Mouse (Mus musculus): ENCODE measurements around the gene Aig1. TPM values are rescaled to one million over a fixed set of nuclear protein-coding genes. Genes with fewer than 3 reads are reported as not detected.

Aig1 gene
- polyA plus RNA-seq, 1 experiment from 2014 or later = 22.6 TPM

GRCm38 (mm10) chr10:13713116-13713515 lies 155.7 kb downstream of the Aig1 start:
- Histone ChIP-seq H3K4me3 (ENCODE audit: low read depth, low read length) (no peak overlapping the region), H3K4me1 (ENCODE audit: control insufficient read depth, insufficient read depth, low read length) (no peaks in the 10 kb centered on the region), H3K9me3 (replicated peaks; ENCODE audit: control insufficient read depth, low read length) (no peaks in the 10 kb centered on the region), H3K9ac (replicated peaks; ENCODE audit: low read length) (no peak overlapping the region), H3K27me3 (ENCODE audit: control insufficient read depth, insufficient read depth, low read length) (no peaks in the 10 kb centered on the region), H3K36me3 (replicated peaks; ENCODE audit: control insufficient read depth, insufficient read depth, low read depth, low read length) (no peaks in the 10 kb centered on the region), H3K4me2 (ENCODE audit: low read depth, low read length) (no peak overlapping the region), H3K27ac (replicated peaks; ENCODE audit: low read depth, low read length) (no peak overlapping the region)
- 46% methylated on average over 2 of the region's 2 CpGs for WGBS
- peak; percentile 33 for DNase-seq (ENCODE audit: low spot score)
- no peak for ATAC-seq (replicated peaks; ENCODE audit: insufficient number of reproducible peaks, low FRiP score, low TSS enrichment, low read depth)

GRCm38 (mm10) chr10:13711281-13711829 lies 157.4 kb downstream of the Aig1 start:
- Histone ChIP-seq H3K4me2 (ENCODE audit: low read depth, low read length) (no peak overlapping the region), H3K9me3 (replicated peaks; ENCODE audit: control insufficient read depth, low read length) (no peaks in the 10 kb centered on the region), H3K9ac (replicated peaks; ENCODE audit: low read length) (no peak overlapping the region), H3K36me3 (replicated peaks; ENCODE audit: control insufficient read depth, insufficient read depth, low read depth, low read length) (no peaks in the 10 kb centered on the region), H3K4me3 (ENCODE audit: low read depth, low read length) (no peak overlapping the region), H3K27ac (replicated peaks; ENCODE audit: low read depth, low read length) (no peak overlapping the region), H3K27me3 (ENCODE audit: control insufficient read depth, insufficient read depth, low read length) (no peaks in the 10 kb centered on the region), H3K4me1 (ENCODE audit: control insufficient read depth, insufficient read depth, low read length) (no peaks in the 10 kb centered on the region)
- ATAC-seq (replicated peaks; ENCODE audit: insufficient number of reproducible peaks, low FRiP score, low TSS enrichment, low read depth) (no peak), DNase-seq (ENCODE audit: low spot score) (peak; percentile 53)
- 49% methylated on average over 8 of the region's 8 CpGs for WGBS

DNA sequence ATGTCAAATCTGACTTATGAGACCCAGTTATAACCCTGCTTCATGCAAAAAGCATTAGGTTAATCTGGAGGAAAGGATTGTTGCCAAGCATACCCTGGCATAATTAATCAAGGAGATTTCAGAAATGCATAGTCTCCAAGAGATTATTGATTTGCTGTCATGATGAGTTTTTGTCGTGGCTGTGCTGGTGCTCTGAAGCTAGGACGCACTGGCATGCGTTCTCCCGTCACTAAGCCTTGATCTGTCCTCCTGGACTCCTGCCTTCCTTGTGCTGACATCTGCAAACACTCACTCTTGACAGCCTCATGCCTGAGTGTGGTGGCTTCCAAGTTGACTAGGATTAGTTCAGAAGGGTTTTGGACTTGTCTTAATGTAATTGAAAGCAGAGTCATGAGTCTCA lies 163.0 kb downstream of the Aig1 start:
- 54% methylated on average over 4 of the region's 4 CpGs for WGBS
- DNase-seq (ENCODE audit: low spot score) = no peak
- Histone ChIP-seq H3K27ac (replicated peaks; ENCODE audit: low read depth, low read length) (no peak overlapping the region), H3K4me1 (ENCODE audit: control insufficient read depth, insufficient read depth, low read length) (no peaks in the 10 kb centered on the region), H3K27me3 (ENCODE audit: control insufficient read depth, insufficient read depth, low read length) (no peaks in the 10 kb centered on the region), H3K4me2 (ENCODE audit: low read depth, low read length) (no peak overlapping the region), H3K4me3 (ENCODE audit: low read depth, low read length) (no peak overlapping the region), H3K9me3 (replicated peaks; ENCODE audit: control insufficient read depth, low read length) (no peaks in the 10 kb centered on the region), H3K9ac (replicated peaks; ENCODE audit: low read length) (no peak overlapping the region), H3K36me3 (replicated peaks; ENCODE audit: control insufficient read depth, insufficient read depth, low read depth, low read length) (no peaks in the 10 kb centered on the region)
- no peak for ATAC-seq (replicated peaks; ENCODE audit: insufficient number of reproducible peaks, low FRiP score, low TSS enrichment, low read depth)

DNA sequence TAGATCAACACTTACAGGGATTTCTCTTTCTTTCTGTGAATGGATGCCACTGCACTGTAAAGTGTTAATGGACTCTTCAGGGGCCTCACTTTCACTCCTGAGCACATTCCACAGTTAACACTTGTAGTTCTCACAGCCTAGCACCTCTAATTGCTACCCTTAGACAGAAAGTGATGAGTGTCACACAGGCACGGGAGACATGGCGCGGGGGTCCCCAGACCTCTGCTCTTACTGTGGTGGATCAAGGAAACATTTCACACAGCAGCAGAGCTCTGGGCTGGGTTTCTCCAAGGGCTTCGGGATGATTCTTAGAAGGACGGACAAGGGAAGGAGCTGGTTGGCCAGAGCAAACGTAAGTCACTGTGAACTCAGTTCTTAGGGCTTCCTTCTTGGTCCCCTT lies 166.1 kb downstream of the Aig1 start:
- Histone ChIP-seq H3K4me3 (ENCODE audit: low read depth, low read length) (no peak overlapping the region), H3K4me2 (ENCODE audit: low read depth, low read length) (no peak overlapping the region), H3K27me3 (ENCODE audit: control insufficient read depth, insufficient read depth, low read length) (no peaks in the 10 kb centered on the region), H3K9me3 (replicated peaks; ENCODE audit: control insufficient read depth, low read length) (no peaks in the 10 kb centered on the region), H3K36me3 (replicated peaks; ENCODE audit: control insufficient read depth, insufficient read depth, low read depth, low read length) (no peaks in the 10 kb centered on the region), H3K27ac (replicated peaks; ENCODE audit: low read depth, low read length) (no peak overlapping the region), H3K9ac (replicated peaks; ENCODE audit: low read length) (no peak overlapping the region), H3K4me1 (ENCODE audit: control insufficient read depth, insufficient read depth, low read length) (no peaks in the 10 kb centered on the region)
- no peak for DNase-seq (ENCODE audit: low spot score)
- 65% methylated on average over 6 of the region's 6 CpGs for WGBS
- no peak for ATAC-seq (replicated peaks; ENCODE audit: insufficient number of reproducible peaks, low FRiP score, low TSS enrichment, low read depth)

- no peak overlapping the region for H3K9ac ChIP-seq (replicated peaks; ENCODE audit: low read length)
- no peak overlapping the region for H3K4me2 ChIP-seq (ENCODE audit: low read depth, low read length)
- H3K4me1 ChIP-seq (ENCODE audit: control insufficient read depth, insufficient read depth, low read length) = no peaks in the 10 kb centered on the region
- H3K27me3 ChIP-seq (ENCODE audit: control insufficient read depth, insufficient read depth, low read length) = no peaks in the 10 kb centered on the region
- ATAC-seq (replicated peaks; ENCODE audit: insufficient number of reproducible peaks, low FRiP score, low TSS enrichment, low read depth) (no peak), DNase-seq (ENCODE audit: low spot score) (no peak)
- H3K4me3 ChIP-seq (ENCODE audit: low read depth, low read length) = no peak overlapping the region
- H3K9me3 ChIP-seq (replicated peaks; ENCODE audit: control insufficient read depth, low read length) = no peaks in the 10 kb centered on the region
- H3K36me3 ChIP-seq (replicated peaks; ENCODE audit: control insufficient read depth, insufficient read depth, low read depth, low read length) = no peaks in the 10 kb centered on the region
- H3K27ac ChIP-seq (replicated peaks; ENCODE audit: low read depth, low read length) = no peak overlapping the region
- WGBS = 50% methylated on average over 8 of the region's 8 CpGs
These were observed 166.7 kb downstream of the Aig1 start for GRCm38 (mm10) chr10:13702043-13702442.

DNA sequence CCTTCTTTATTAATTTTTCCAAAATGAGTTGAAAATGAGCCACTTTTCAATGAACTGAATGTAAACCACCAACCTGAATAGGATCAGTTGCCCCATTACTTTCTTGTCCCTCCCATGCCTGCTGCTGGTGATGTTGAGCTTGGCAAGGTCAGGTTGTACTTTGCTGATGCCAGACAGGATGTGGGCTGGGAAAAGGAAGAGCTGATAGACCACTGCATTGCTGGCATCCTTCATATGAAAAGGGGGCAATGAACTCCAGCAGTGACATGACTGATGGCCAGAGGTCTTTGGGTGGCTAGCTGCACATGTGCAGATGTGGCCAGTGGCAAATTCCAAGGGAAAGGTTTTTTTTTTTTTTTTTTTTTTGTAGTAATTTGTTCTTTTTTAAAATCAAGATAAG lies 172.5 kb downstream of the Aig1 start:
- DNase-seq (ENCODE audit: low spot score) = no peak

GRCm38 (mm10) chr10:13693276-13693675 lies 175.5 kb downstream of the Aig1 start:
- no peak overlapping the region for H3K4me3 ChIP-seq (ENCODE audit: low read depth, low read length)

More for the DNA sequence above, 172.5 kb downstream of the Aig1 start:
- no peaks in the 10 kb centered on the region for H3K27me3 ChIP-seq (ENCODE audit: control insufficient read depth, insufficient read depth, low read length)
- H3K9me3 ChIP-seq (replicated peaks; ENCODE audit: control insufficient read depth, low read length) = no peaks in the 10 kb centered on the region
- H3K4me1 ChIP-seq (ENCODE audit: control insufficient read depth, insufficient read depth, low read length) = no peaks in the 10 kb centered on the region
- H3K4me3 ChIP-seq (ENCODE audit: low read depth, low read length) = no peak overlapping the region
- ATAC-seq (replicated peaks; ENCODE audit: insufficient number of reproducible peaks, low FRiP score, low TSS enrichment, low read depth) = no peak
- H3K4me2 ChIP-seq (ENCODE audit: low read depth, low read length) = no peak overlapping the region
- no peak overlapping the region for H3K27ac ChIP-seq (replicated peaks; ENCODE audit: low read depth, low read length)
- no peaks in the 10 kb centered on the region for H3K36me3 ChIP-seq (replicated peaks; ENCODE audit: control insufficient read depth, insufficient read depth, low read depth, low read length)
- H3K9ac ChIP-seq (replicated peaks; ENCODE audit: low read length) = no peak overlapping the region

GRCm38 (mm10) chr10:13690773-13691172 lies 178.0 kb downstream of the Aig1 start:
- no peak overlapping the region for H3K4me2 ChIP-seq (ENCODE audit: low read depth, low read length)
- 87% methylated on average over 5 of the region's 5 CpGs for WGBS
- ATAC-seq (replicated peaks; ENCODE audit: insufficient number of reproducible peaks, low FRiP score, low TSS enrichment, low read depth) = no peak

More at GRCm38 (mm10) chr10:13693276-13693675, 175.5 kb downstream of the Aig1 start:
- ATAC-seq (replicated peaks; ENCODE audit: insufficient number of reproducible peaks, low FRiP score, low TSS enrichment, low read depth) (no peak), DNase-seq (ENCODE audit: low spot score) (no peak)
- Histone ChIP-seq H3K27ac (replicated peaks; ENCODE audit: low read depth, low read length) (no peak overlapping the region), H3K36me3 (replicated peaks; ENCODE audit: control insufficient read depth, insufficient read depth, low read depth, low read length) (no peaks in the 10 kb centered on the region), H3K4me1 (ENCODE audit: control insufficient read depth, insufficient read depth, low read length) (no peaks in the 10 kb centered on the region), H3K9me3 (replicated peaks; ENCODE audit: control insufficient read depth, low read length) (no peaks in the 10 kb centered on the region), H3K9ac (replicated peaks; ENCODE audit: low read length) (no peak overlapping the region), H3K27me3 (ENCODE audit: control insufficient read depth, insufficient read depth, low read length) (no peaks in the 10 kb centered on the region), H3K4me2 (ENCODE audit: low read depth, low read length) (no peak overlapping the region)
- WGBS = 86% methylated on average over 4 of the region's 4 CpGs

More at GRCm38 (mm10) chr10:13690773-13691172, 178.0 kb downstream of the Aig1 start:
- Histone ChIP-seq H3K9ac (replicated peaks; ENCODE audit: low read length) (no peak overlapping the region), H3K4me1 (ENCODE audit: control insufficient read depth, insufficient read depth, low read length) (no peaks in the 10 kb centered on the region), H3K4me3 (ENCODE audit: low read depth, low read length) (no peak overlapping the region), H3K27ac (replicated peaks; ENCODE audit: low read depth, low read length) (no peak overlapping the region), H3K27me3 (ENCODE audit: control insufficient read depth, insufficient read depth, low read length) (no peaks in the 10 kb centered on the region), H3K9me3 (replicated peaks; ENCODE audit: control insufficient read depth, low read length) (no peaks in the 10 kb centered on the region), H3K36me3 (replicated peaks; ENCODE audit: control insufficient read depth, insufficient read depth, low read depth, low read length) (no peaks in the 10 kb centered on the region)
- DNase-seq (ENCODE audit: low spot score) = no peak
